Mouse (Mus musculus): ENCODE measurements around the gene Rarg.

Gene Rarg

GRCm38 (mm10) chr15:102257202-102258075 is at the start of gene Rarg:
Gene Rarg, minus strand, starts transcription at chr15:102257517.
- peak; percentile 64 to 73 for DNase-seq

- DNase-seq: peak in 1 of 2 experiments; percentile 22
Measured at GRCm38 (mm10) chr15:102302542-102302941, 45.2 kb upstream of the Rarg start.

- DNase-seq: no peak
Measured at GRCm38 (mm10) chr15:102296368-102297006, 39.2 kb upstream of the Rarg start.

- peak; percentile 97 for DNase-seq
Measured at GRCm38 (mm10) chr15:102295633-102296367, 38.5 kb upstream of the Rarg start, which contains the start of gene Espl1. Gene Espl1, plus strand, starts transcription at chr15:102296266.

GRCm38 (mm10) chr15:102287395-102287794 is 30.1 kb upstream of the Rarg start:
- peak; percentile 47 to 58 for DNase-seq

GRCm38 (mm10) chr15:102283648-102284047 is 26.3 kb upstream of the Rarg start:
- DNase-seq: no peak

- no peak for DNase-seq
Measured at GRCm38 (mm10) chr15:102282463-102283292, 25.4 kb upstream of the Rarg start.

GRCm38 (mm10) chr15:102280623-102281022 is 23.3 kb upstream of the Rarg start:
- DNase-seq: no peak

GRCm38 (mm10) chr15:102279783-102280520 is 22.6 kb upstream of the Rarg start:
- peak in 1 of 2 experiments; percentile 11 for DNase-seq

- DNase-seq: peak; percentile 93 to 96
Measured at GRCm38 (mm10) chr15:102279092-102279782, 21.9 kb upstream of the Rarg start, which contains the start of gene Mfsd5. Gene Mfsd5, plus strand, starts transcription at chr15:102279454.

GRCm38 (mm10) chr15:102278726-102279091 is 21.4 kb upstream of the Rarg start:
- DNase-seq: no peak

GRCm38 (mm10) chr15:102273982-102274716 is 16.8 kb upstream of the Rarg start:
- DNase-seq: no peak

- peak in 1 of 2 experiments; percentile 29 for DNase-seq
Measured at GRCm38 (mm10) chr15:102271441-102271840, 14.1 kb upstream of the Rarg start.

- DNase-seq: peak in 1 of 2 experiments; percentile 32
Measured at GRCm38 (mm10) chr15:102270274-102270960, 13.1 kb upstream of the Rarg start, which contains the start of gene Gm9918. Gene Gm9918, plus strand, starts transcription at chr15:102270563.

- no peak for DNase-seq
Measured at GRCm38 (mm10) chr15:102265548-102265947, 8.2 kb upstream of the Rarg start.

GRCm38 (mm10) chr15:102263037-102263436 is 5.7 kb upstream of the Rarg start:
- no peak for DNase-seq

- no peak for DNase-seq
Measured at GRCm38 (mm10) chr15:102262582-102262981, 5.3 kb upstream of the Rarg start.

GRCm38 (mm10) chr15:102258581-102259253 is 1.4 kb upstream of the Rarg start:
- DNase-seq: no peak

GRCm38 (mm10) chr15:102258076-102258470 is 756 bp upstream of the Rarg start:
- DNase-seq: peak; percentile 63 to 76

Data from kidney, postnatal 4 days (tissue).